Mouse (Mus musculus) embryonic facial prominence, embryonic 14.5 days (tissue): ENCODE measurements around the gene Anks3. TPM values are rescaled to one million over a fixed set of nuclear protein-coding genes. Genes with fewer than 3 reads are reported as not detected.

Experiments
- ATAC-seq: fragments of 200-750 bp; cut with Nextera tagmentation; 2 replicates; pipeline ENCODE4 v1.8.0; 2017; ENCODE audit warnings: low read depth, moderate number of reproducible peaks, moderate TSS enrichment
- DNase-seq: peaks from one replicate; pipeline ENCODE4 v3.0.0-alpha.2; 2015; ENCODE audit warnings: low spot score
- H3K27ac ChIP-seq: fragments of 300-500 bp; sonication (generic); replicated peaks from 2 replicates; pipeline ENCODE4 v1.5.1; 2014; ENCODE audit warnings: low read depth, mild to moderate bottlenecking, low read length, moderate library complexity
- H3K27me3 ChIP-seq: fragments of 300-500 bp; sonication (generic); replicated peaks from 2 replicates; pipeline ENCODE4 v1.6.1; 2014; ENCODE audit warnings: low read length; ENCODE audit not compliant: control insufficient read depth, insufficient read depth
- H3K36me3 ChIP-seq: fragments of 300-500 bp; sonication (generic); 2 replicates; pipeline ENCODE4 v1.6.1; 2014; ENCODE audit warnings: low read length, mixed read lengths; ENCODE audit not compliant: control insufficient read depth, insufficient read depth
- H3K4me1 ChIP-seq: fragments of 300-500 bp; sonication (generic); 2 replicates; pipeline ENCODE4 v1.6.1; 2014; ENCODE audit warnings: antibody characterized with exemption, low read length; ENCODE audit not compliant: control insufficient read depth, insufficient read depth
- H3K4me2 ChIP-seq: fragments of 300-500 bp; sonication (generic); 2 replicates; pipeline ENCODE4 v1.6.1; 2014; ENCODE audit warnings: low read depth, mild to moderate bottlenecking, low read length, moderate library complexity, mixed read lengths
- H3K4me3 ChIP-seq: fragments of 300-500 bp; sonication (generic); 2 replicates; pipeline ENCODE4 v1.5.1; 2014; ENCODE audit warnings: low read depth, mild to moderate bottlenecking, low read length
- H3K9ac ChIP-seq: fragments of 300-500 bp; sonication (generic); 2 replicates; pipeline ENCODE4 v1.6.1; 2014; ENCODE audit warnings: low read depth, mild to moderate bottlenecking, low read length, moderate library complexity, mixed read lengths
- H3K9me3 ChIP-seq: fragments of 300-500 bp; sonication (generic); 2 replicates; pipeline ENCODE4 v1.6.1; 2016; ENCODE audit warnings: low read length; ENCODE audit not compliant: control insufficient read depth
- WGBS: fragments of 180-500 bp; shearing (Covaris S2); extraction: QIAGEN DNeasy Blood & Tissue Kit; methylation state at CpG from one replicate; pipeline ENCODE4 v1.1.7; 2014; 5-methylcytosine and 5-hydroxymethylcytosine counted together
- polyA plus RNA-seq: library from polyadenylated mRNA; unstranded; fragments of >200 nt; fragmentation: Nextera tagmentation; extraction: Ambion mirVana; gene quantifications from 2 replicates; pipeline ENCODE4 v1.2.1, GENCODE M21; 2014

Gene Anks3
- 48.3 and 53.9 TPM in 2 replicates for polyA plus RNA-seq

DNA sequence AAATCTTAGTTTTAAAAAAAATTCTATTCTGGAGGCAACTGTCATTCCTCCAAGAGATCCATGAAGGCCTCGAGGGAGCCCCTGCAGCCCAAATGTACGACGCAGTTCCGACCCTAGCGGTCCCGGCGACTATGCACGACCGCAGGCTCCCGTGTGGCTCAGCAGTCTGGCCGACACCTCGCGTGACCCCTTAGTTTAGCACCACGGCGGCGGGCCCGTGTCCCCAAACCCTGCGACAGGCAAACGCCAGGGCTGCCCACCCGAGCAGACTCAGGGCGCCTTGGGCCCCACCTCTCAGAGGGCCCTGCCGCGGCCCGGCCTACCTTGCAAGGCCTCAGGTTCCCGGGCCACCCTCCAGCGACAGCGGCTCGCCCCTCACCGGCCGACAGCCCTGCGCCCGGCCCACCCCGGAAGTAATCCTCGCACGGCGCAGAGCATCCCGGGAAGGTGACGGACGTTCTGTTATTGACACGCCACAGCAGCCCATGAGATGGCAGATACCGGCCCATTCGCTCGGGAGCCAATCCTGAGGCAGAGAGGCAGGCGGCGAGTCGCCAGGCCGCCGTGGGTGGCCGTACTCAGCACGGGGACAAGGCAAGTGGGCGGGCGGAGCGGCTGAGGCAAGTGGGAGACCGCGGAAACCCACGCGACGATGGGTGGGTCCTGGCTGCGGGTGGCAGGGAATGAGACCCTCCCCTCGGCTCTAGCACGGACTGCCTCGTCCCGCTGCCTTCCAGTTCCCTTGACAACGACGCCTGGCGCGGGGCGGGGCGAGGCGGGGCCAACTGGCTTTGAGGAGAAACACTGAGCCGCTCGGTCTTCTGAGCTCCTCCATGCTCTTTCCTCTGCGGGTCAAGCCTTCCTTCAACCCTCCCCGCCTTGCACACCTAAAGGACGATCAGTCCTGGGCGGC is at the start of gene Anks3:
Gene Anks3, minus strand, starts transcription at position 409 of the 913 bp plus-strand sequence.
- ATAC-seq (peak; percentile 99), DNase-seq (peak; percentile 98)
- Histone ChIP-seq H3K36me3 (0 out of 2 replicates have a peak, but pooled peaks cover 6% of the 10 kb centered on the region), H3K27ac (peak within 1 kb of the TSS; percentile 79), H3K9ac (peak within 1 kb of the TSS; percentile 88), H3K4me2 (peak within 1 kb of the TSS; percentile 73), H3K4me1 (peaks cover 4% of the 10 kb centered on the region), H3K9me3 (no peaks in the 10 kb centered on the region), H3K27me3 (no peaks in the 10 kb centered on the region), H3K4me3 (peak within 1 kb of the TSS; percentile 93)
- WGBS = under 1% methylated on average over 52 of the region's 76 CpGs

DNA sequence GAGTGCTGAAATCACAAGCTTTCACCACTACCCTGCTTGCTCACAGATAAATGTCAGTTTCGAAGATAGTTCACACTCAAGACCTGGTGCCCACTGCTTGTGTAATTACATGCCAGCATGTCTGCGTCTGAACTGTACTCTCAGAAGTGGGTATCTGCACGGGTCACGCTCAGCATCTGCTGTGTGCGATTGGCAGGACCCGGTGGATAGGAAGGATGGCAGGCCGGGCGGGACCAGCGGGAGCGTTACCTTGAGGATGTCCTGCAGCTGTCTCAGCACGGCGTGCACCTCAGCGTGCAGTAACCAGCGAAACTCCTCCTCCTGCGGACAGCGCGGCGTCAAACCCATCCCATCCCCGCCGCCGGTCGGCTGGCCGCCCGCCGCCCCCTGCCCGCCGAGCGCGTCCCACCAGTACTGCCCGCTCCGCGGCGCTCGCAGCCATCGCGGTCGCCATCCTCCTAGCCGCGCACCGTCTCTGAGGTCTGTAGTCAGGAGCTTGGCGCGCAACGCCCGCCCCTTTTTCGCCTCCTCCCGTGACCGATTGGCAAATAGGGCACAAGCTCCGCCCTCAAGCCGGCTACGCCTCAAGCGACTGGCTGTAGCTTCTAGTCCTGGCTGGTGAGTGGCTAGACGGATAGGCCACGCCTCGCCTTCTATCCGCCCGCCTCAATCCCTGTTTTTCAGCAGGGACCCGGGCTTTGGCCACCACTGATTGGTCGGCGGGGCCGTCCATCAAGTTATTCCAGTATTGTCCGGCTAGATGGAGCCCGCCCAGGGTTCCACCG is 49.2 kb upstream of the Anks3 start, which contains the start of gene Rogdi:
Gene Rogdi, minus strand, starts transcription at position 500 of the 785 bp plus-strand sequence.
- ATAC-seq = peak; percentile 99
- Histone ChIP-seq H3K4me1 (no peaks in the 10 kb centered on the region), H3K27ac (peak within 1 kb of the TSS; percentile 50), H3K36me3 (peaks cover 45% of the 10 kb centered on the region), H3K9me3 (no peaks in the 10 kb centered on the region), H3K4me2 (peak within 1 kb of the TSS; percentile 74), H3K9ac (peak within 1 kb of the TSS; percentile 70), H3K27me3 (no peaks in the 10 kb centered on the region), H3K4me3 (peak within 1 kb of the TSS; percentile 67)
- DNase-seq = peak; percentile 100
- under 1% methylated on average over 39 of the region's 63 CpGs for WGBS

DNA sequence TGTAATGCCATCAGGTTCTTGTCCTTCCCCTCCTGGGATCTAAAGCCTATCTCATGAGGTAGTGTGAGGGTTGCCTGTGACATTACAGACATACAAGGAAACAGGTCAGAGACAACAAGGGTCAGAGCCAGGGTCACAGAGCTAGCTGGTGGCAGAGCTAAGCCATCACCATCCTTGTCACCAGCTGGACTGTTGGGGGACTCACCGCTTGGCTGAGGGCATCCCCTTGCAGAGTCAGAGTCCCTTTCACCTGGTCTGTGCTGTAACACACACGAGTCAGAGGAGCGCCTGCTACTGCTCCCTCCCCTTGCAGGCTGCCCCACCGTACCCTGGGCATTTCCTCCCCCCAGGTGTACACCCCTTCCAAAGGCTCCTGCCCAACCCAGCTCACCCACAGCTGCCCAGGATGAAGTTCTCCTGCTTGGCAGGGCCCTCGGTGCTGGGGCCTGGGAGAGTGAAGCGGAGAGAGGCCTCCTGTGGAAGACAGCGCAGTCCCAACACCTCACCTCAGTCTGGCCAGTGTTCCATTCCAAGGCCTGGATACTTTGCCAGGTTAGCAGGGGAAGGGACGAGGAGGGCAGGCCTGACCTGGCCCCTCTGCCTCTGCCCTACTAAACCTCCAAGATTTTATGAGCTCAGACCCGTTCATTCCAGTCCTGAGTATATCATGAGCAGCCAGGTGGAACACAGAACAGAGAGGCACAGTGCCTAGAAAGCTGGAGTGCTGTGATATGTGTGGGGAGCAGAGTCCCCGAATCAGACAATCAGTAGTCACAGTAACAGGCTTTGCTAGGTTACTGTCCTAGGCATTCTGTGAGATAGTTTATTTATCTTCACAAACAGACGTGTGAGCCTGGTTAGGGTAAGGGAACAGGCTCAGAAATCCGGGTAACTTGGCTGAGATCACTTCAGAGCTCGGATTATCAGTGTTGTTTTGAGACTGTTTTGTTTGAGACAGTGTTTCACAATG is 48.3 kb upstream of the Anks3 start:
- Histone ChIP-seq H3K4me2 (peak overlapping the region; percentile 74), H3K4me3 (peak overlapping the region; percentile 67), H3K9me3 (no peaks in the 10 kb centered on the region), H3K27me3 (no peaks in the 10 kb centered on the region), H3K4me1 (no peaks in the 10 kb centered on the region), H3K27ac (peak overlapping the region; percentile 50; the same call in 1 of the 2 replicates), H3K36me3 (peaks cover 36% of the 10 kb centered on the region), H3K9ac (peak overlapping the region; percentile 70)
- DNase-seq (no peak), ATAC-seq (no peak)
- WGBS = 47% methylated on average over 11 of the region's 13 CpGs

DNA sequence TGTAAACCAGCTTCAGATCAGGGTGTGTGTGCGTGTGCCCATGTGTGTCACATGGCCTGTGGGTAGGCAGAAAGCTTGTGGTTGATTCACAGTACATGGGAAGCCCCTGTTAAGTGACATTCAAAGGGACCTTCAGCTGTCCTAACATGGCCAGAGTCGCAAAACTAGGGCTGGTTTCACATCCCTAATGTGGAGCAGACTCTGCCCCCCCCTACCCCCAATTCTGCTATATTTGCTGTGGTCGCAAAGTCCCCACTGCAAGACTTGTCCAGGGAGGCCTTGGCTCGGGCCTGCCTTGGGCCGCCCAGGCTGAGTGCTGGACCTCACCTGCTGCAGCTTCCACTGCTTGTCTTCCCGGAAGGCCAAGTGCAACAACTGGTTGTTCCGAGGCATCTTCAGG is 47.3 kb upstream of the Anks3 start:
- H3K36me3 ChIP-seq = peaks cover 25% of the 10 kb centered on the region
- 88% methylated on average over 7 of the region's 7 CpGs for WGBS
- ATAC-seq (no peak), DNase-seq (no peak)
- no peak overlapping the region for H3K4me2 ChIP-seq
- no peaks in the 10 kb centered on the region for H3K4me1 ChIP-seq
- no peak overlapping the region for H3K4me3 ChIP-seq
- no peak overlapping the region for H3K27ac ChIP-seq
- no peaks in the 10 kb centered on the region for H3K27me3 ChIP-seq
- no peaks in the 10 kb centered on the region for H3K9me3 ChIP-seq
- no peak overlapping the region for H3K9ac ChIP-seq

- no peak for ATAC-seq
- no peak for DNase-seq
Measured at GRCm38 (mm10) chr16:5010371-5010935, 46.4 kb upstream of the Anks3 start.

GRCm38 (mm10) chr16:5008076-5008475 is 44.1 kb upstream of the Anks3 start:
- H3K9me3 ChIP-seq = no peaks in the 10 kb centered on the region
- no peak overlapping the region for H3K9ac ChIP-seq
- no peak overlapping the region for H3K4me2 ChIP-seq
- DNase-seq (no peak), ATAC-seq (no peak)
- H3K27ac ChIP-seq = no peak overlapping the region
- WGBS = 79% methylated on average over 12 of the region's 12 CpGs
- H3K4me1 ChIP-seq = no peaks in the 10 kb centered on the region
- no peak overlapping the region for H3K4me3 ChIP-seq
- H3K27me3 ChIP-seq = no peaks in the 10 kb centered on the region
- 0 out of 2 replicates have a peak, but pooled peaks cover 4% of the 10 kb centered on the region for H3K36me3 ChIP-seq

More at GRCm38 (mm10) chr16:5010371-5010935, 46.4 kb upstream of the Anks3 start:
- Histone ChIP-seq H3K9me3 (no peaks in the 10 kb centered on the region), H3K27ac (no peak overlapping the region), H3K4me1 (no peaks in the 10 kb centered on the region), H3K9ac (no peak overlapping the region), H3K4me3 (no peak overlapping the region), H3K4me2 (no peak overlapping the region), H3K27me3 (no peaks in the 10 kb centered on the region), H3K36me3 (peaks cover 17% of the 10 kb centered on the region)
- WGBS = 87% methylated on average over 10 of the region's 10 CpGs

- DNase-seq = no peak
Measured at GRCm38 (mm10) chr16:5007492-5007891, 43.5 kb upstream of the Anks3 start.

More at GRCm38 (mm10) chr16:5007492-5007891, 43.5 kb upstream of the Anks3 start:
- Histone ChIP-seq H3K9ac (no peak overlapping the region; the same call in 1 of the 2 replicates), H3K4me2 (0 out of 2 replicates have a peak overlapping the region, but pooled peaks have one; percentile 15), H3K36me3 (0 out of 2 replicates have a peak, but pooled peaks cover 4% of the 10 kb centered on the region), H3K4me3 (no peak overlapping the region), H3K27ac (no peak overlapping the region), H3K27me3 (no peaks in the 10 kb centered on the region), H3K4me1 (no peaks in the 10 kb centered on the region), H3K9me3 (no peaks in the 10 kb centered on the region)
- peak; percentile 7; the same call in 1 of the 2 replicates for ATAC-seq
- 42% methylated on average over 5 of the region's 6 CpGs for WGBS
